Mouse (Mus musculus): Measurements from ENCODE around the gene Zfpm1. TPM values are rescaled to one million over a fixed set of nuclear protein-coding genes. Genes with fewer than 3 reads are reported as not detected.

Gene Zfpm1
- 14.3 and 36.0 TPM in 2 replicates for polyA plus RNA-seq (2012; rRNA removed; ENCODE audit: low replicate concordance)

GRCm38 (mm10) chr8:122282035-122282358 lies at the start of gene Zfpm1:
Zfpm1 (plus strand) TSS chr8:122282141.

GRCm38 (mm10) chr8:122360696-122361416 lies 78.9 kb downstream of the Zfpm1 start, which contains the start of gene Trhr2:
Trhr2 (minus strand) TSS chr8:122360746.

GRCm38 (mm10) chr8:122376365-122377231 lies 94.7 kb downstream of the Zfpm1 start, which contains the start of gene Zc3h18:
Zc3h18 (plus strand) TSS chr8:122376609.

Other genes with a start within 250 kb of the Zfpm1 start
- gene Trhr2, start 78.6 kb downstream of the Zfpm1 start, polyA plus RNA-seq (2012; rRNA removed; ENCODE audit: low replicate concordance), result not detected in 2 replicates
- gene Zc3h18, start 94.5 kb downstream of the Zfpm1 start, polyA plus RNA-seq (2012; rRNA removed; ENCODE audit: low replicate concordance), result 19.1 and 31.8 TPM in 2 replicates
- gene Il17c, start 139.9 kb downstream of the Zfpm1 start, polyA plus RNA-seq (2012; rRNA removed; ENCODE audit: low replicate concordance), result 0.19 and 0.32 TPM in 2 replicates
- 87.0 and 191 TPM in 2 replicates for gene Cyba, start 150.8 kb downstream of the Zfpm1 start, polyA plus RNA-seq (2012; rRNA removed; ENCODE audit: low replicate concordance)
- 33.7 and 36.7 TPM in 2 replicates for gene Mvd, start 161.3 kb downstream of the Zfpm1 start, polyA plus RNA-seq (2012; rRNA removed; ENCODE audit: low replicate concordance)
- gene Snai3, start 178.6 kb downstream of the Zfpm1 start, polyA plus RNA-seq (2012; rRNA removed; ENCODE audit: low replicate concordance), result 0.20 and 0.85 TPM in 2 replicates
- gene Rnf166, start 193.9 kb downstream of the Zfpm1 start, polyA plus RNA-seq (2012; rRNA removed; ENCODE audit: low replicate concordance), result 74.3 and 112 TPM in 2 replicates
- 20.0 and 42.8 TPM in 2 replicates for gene Ctu2, start 194.0 kb downstream of the Zfpm1 start, polyA plus RNA-seq (2012; rRNA removed; ENCODE audit: low replicate concordance)